Mouse (Mus musculus) CH12F3 (cell line): ENCODE results near the gene Tex44.

Source experiments
- in situ Hi-C: fragments of 300-500 bp; cut with MboI; formaldehyde crosslinking; loops from 2 replicates; pipeline ENCODE4 v1.14.3; 2020; ENCODE audit warnings: low sequenced_read_pairs

The Tex44 gene

GRCm38 (mm10) chr1:86421007-86421406 lies 5.1 kb upstream of the Tex44 start:
- in situ Hi-C loops = no loop called here

- in situ Hi-C loops = no loop called here
These were observed 2.2 kb upstream of the Tex44 start for GRCm38 (mm10) chr1:86423879-86424278.

GRCm38 (mm10) chr1:86424336-86424735 lies 1.8 kb upstream of the Tex44 start:
- in situ Hi-C loops = no loop called here

- in situ Hi-C loops = no loop called here
These were observed 1.1 kb upstream of the Tex44 start for GRCm38 (mm10) chr1:86424835-86425547.

- in situ Hi-C loops = no loop called here
These were observed 3.9 kb downstream of the Tex44 start for GRCm38 (mm10) chr1:86430056-86430455.

GRCm38 (mm10) chr1:86432778-86433177 lies 6.6 kb downstream of the Tex44 start:
- in situ Hi-C loops = no loop called here

- in situ Hi-C loops = no loop called here
These were observed 7.2 kb downstream of the Tex44 start for GRCm38 (mm10) chr1:86433359-86433758.

- in situ Hi-C loops = no loop called here
These were observed 7.9 kb downstream of the Tex44 start for GRCm38 (mm10) chr1:86434001-86434400.

GRCm38 (mm10) chr1:86434439-86435201 lies 8.5 kb downstream of the Tex44 start:
- in situ Hi-C loops = no loop called here

GRCm38 (mm10) chr1:86435302-86435821 lies 9.2 kb downstream of the Tex44 start:
- in situ Hi-C loops = no loop called here

GRCm38 (mm10) chr1:86437219-86438013 lies 11.3 kb downstream of the Tex44 start:
- in situ Hi-C loops = no loop called here

- in situ Hi-C loops = no loop called here
These were observed 11.8 kb downstream of the Tex44 start for GRCm38 (mm10) chr1:86438014-86438319.

- in situ Hi-C loops = no loop called here
These were observed 12.4 kb downstream of the Tex44 start for GRCm38 (mm10) chr1:86438501-86438900.

GRCm38 (mm10) chr1:86439487-86440170 lies 13.5 kb downstream of the Tex44 start:
- in situ Hi-C loops = no loop called here

GRCm38 (mm10) chr1:86440171-86440886 lies 14.2 kb downstream of the Tex44 start:
- in situ Hi-C loops = no loop called here

GRCm38 (mm10) chr1:86440887-86441723 lies 15.0 kb downstream of the Tex44 start:
- in situ Hi-C loops = no loop called here

- in situ Hi-C loops = no loop called here
These were observed 15.5 kb downstream of the Tex44 start for GRCm38 (mm10) chr1:86441724-86441979.

GRCm38 (mm10) chr1:86441980-86442831 lies 16.1 kb downstream of the Tex44 start:
- in situ Hi-C loops = no loop called here

GRCm38 (mm10) chr1:86442832-86443231 lies 16.7 kb downstream of the Tex44 start:
- in situ Hi-C loops = no loop called here
